Mouse (Mus musculus) heart, postnatal 0 days (tissue): ENCODE results near the gene Gpbar1.

Experiments
- CTCF ChIP-seq: IDR thresholded peaks from 2 replicates; pipeline ENCODE4 v1.5.1; 2016; ENCODE audit warnings: antibody characterized with exemption, control low read depth, low read depth
- EP300 ChIP-seq: IDR thresholded peaks from 2 replicates; pipeline ENCODE4 v1.6.1; 2016; ENCODE audit warnings: antibody characterized with exemption, low read depth

DNA sequence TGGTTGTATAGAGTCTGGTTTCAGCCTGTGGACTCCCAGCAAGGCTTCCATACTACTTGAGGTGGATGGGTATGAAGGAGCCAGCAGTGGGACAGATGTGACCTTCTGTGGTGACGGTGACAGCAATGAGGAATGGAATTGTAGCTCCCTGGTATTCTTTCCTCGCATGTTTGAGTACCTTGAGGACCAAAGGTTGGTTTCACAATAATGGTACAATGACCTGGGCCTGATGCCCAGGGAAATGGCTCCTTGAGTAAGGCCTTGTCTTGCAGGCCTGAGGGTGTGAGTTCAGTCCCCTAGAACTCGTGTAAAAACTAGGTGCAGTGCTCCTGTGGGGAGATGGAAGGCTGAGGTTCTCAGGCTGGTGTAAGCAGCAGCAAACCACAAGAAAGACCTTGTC is 40.4 kb downstream of the Gpbar1 start:
- TF ChIP-seq CTCF, result no peak
- no peak for TF ChIP-seq EP300
